Mouse (Mus musculus) neutrophil, adult 5-6 weeks (primary cell): ENCODE data around the gene Maged1. TPM values are rescaled to one million over a fixed set of nuclear protein-coding genes. Genes with fewer than 3 reads are reported as not detected.
"Not testable (repeated sequence)": the region's sequence is repeated elsewhere in the genome, so short reads cannot be mapped to it uniquely, and the experiment has no call there.

Experiments used
- ATAC-seq: fragments of 151-379, 151-347 bp; 2 replicates; pipeline ENCODE4 v1.8.0; 2017; ENCODE audit warnings: mild to moderate bottlenecking, moderate TSS enrichment; ENCODE audit not compliant: insufficient number of reproducible peaks, poor library complexity, low FRiP score, severe bottlenecking; ENCODE audit errors: extremely low read depth
- total RNA-seq: library from RNA; stranded (forward); fragments of 200-1000 nt; gene quantifications from 2 replicates; pipeline ENCODE4 v1.2.3, GENCODE M21; 2017

Gene Maged1
- 0.49 and 0.81 TPM in 2 replicates for total RNA-seq

- no peak for ATAC-seq
Measured at GRCm38 (mm10) chrX:94541918-94542355, at the start of gene Maged1. TSS of gene Maged1 (minus strand) at chrX:94542143.

DNA sequence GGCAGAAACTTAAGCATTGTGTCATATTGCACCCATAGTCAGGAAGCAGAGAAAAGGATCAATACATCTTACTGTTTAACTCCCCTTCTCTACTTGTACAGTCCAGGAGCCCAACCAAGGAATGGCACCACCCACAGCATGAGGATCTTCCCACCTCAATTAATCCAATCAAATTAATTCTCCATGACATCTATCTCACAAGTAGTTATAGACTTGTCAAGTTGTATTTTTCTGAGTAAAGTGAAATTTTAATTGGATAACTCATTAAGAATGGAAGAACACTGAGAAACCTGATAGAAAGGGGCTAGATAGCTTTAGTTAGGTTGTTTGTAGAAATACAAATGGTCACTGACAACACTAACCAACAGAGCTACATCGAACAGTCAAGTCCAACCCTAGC is 38.3 kb upstream of the Maged1 start:
- ATAC-seq: no peak

DNA sequence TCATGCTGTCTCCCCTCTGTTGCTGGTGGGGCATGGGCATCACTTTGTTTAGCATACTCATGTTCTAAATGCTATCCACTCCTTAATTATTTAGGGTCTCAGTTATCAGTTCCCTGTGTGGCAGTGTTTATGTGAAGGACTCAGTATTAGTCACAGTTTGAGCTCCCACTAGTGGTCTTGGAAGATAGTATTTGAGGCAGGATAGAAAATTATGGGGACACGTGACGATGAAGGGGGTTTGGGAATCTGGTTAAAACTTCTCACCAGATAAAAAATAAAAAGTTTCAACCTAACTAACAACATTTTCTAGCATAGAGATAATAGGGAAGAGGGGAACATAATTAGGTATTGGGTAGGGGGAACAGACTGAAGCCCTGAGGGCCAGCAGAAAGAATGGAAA is 22.8 kb upstream of the Maged1 start:
- no peak for ATAC-seq

DNA sequence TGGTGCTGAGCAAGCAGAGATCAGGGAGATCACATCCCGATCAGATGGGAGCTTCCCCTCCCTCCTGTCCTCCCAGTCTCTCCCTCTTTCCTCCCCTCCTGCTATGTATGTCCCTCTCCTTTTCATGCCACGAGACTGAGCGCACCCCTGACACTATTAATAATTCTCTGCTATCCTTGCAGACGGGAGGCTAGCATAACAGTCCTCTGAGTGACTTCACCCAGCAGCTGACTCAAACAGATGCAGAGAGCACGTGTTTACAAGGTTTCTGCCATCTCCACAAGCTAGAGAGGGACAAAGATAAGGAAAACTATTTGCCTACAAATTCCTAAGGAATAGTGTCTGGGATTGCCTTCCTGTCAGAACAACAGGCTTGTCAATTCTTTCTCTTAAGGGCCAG is 20.4 kb upstream of the Maged1 start:
- ATAC-seq: no peak

- no peak for ATAC-seq
Measured at GRCm38 (mm10) chrX:94548227-94548626, 6.3 kb upstream of the Maged1 start.

GRCm38 (mm10) chrX:94545941-94546340 is 4.0 kb upstream of the Maged1 start:
- no peak for ATAC-seq

GRCm38 (mm10) chrX:94544923-94545322 is 3.0 kb upstream of the Maged1 start:
- no peak for ATAC-seq

DNA sequence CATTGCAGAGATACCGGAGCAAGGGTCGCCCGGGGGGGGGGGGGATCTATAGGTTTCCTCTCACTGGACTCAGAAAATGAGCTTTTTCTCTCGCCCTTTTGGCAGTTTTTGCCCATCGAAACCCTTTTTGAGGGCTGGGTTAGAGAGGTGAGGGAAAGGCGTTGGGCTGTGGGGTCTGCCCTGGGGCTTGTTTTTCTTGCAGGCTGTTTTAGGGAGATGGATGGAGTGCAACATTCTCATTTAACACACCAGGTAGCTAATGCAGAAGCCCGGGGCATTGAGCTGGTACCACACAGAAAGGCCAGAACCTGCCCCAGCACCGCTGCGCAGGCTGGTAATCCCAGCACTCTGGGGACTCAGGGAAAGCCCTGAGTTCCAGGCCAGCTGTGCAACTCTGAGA is 593 bp upstream of the Maged1 start:
- no peak for ATAC-seq

- ATAC-seq: no peak
Measured at GRCm38 (mm10) chrX:94541206-94541605, 737 bp downstream of the Maged1 start.

DNA sequence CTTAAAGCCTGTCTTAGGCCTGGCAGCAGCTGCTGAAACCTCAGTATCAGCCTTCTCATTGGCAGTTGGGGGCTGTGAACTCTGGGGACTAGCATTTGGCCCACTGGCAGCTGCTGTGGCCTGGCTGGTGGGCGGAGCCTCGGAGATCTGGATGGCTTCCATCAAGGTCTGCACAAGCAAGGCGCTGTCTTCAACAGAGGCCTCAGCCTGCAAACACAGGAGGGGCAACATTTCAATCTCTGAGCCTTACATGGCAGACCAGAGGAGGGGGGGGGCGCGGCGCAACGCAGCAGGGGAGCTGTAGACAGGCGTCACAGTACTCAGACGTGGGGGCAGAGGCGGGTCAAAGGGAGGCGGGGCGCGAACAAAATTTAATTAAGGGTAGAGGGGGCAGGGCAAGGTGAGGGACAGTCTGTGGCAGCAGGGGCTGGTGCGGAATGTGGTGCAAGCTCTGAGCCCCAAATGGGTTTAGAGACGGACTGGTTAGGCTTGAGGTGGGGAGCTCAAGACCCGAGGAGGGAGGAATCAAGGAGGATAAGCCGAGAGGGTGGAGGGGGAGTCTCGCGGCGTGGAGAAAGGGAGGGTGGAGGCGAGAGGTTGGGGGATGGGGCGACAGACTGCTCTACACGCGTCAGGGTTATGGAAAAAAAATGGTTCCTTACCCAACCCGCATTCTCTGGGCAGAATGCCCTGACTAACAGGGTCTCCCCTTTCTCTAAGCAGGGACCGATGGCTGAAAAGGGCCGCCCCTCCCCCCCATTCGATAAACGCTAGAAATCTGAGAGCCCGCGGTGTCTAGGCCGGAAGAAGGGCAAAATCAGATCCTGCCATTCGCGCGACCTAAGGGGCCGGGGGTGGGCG is 1.4 kb downstream of the Maged1 start:
- ATAC-seq: no peak

DNA sequence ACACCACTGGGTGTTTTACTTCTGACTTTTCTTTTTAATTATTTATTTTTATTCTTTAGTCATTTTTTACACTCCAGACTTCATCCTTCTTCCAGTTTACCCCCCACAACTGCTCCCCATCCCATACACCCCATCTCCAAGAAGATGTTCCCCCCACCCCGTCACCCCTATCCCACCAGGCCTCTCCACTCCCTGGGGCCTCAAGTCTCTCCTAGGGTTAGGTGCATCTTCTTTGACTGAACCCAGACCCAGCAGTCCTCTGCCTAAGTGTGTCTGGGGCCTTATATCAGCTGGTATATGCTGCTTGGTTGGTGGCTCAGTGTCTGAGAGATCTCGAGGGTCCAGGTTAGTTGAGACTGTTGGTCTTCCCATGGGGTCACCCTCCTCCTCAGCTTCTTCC is 7.6 kb downstream of the Maged1 start:
- no peak for ATAC-seq

- no peak for ATAC-seq
Measured at GRCm38 (mm10) chrX:94530301-94530700, 11.6 kb downstream of the Maged1 start.

- ATAC-seq: no peak
Measured at GRCm38 (mm10) chrX:94522166-94522565, 19.8 kb downstream of the Maged1 start.

DNA sequence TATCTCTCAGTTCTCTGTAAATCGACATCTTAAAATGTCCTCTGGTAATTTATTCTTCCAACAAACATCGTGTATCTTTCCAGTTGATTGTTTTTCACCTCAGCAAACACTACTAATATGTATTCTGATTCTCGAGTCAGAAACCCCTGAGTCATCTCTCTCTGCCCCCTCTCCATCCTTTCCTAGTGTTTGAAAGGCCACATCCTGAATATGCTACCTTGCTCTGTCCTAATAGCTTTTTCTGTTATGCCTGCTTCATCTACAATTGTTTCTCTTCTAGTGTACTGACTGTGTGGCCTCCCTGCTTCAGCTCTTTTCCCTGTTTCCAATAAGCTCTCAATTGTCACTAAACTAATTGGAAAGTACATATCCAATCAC is 33.5 kb downstream of the Maged1 start:
- no peak for ATAC-seq

- not testable (repeated sequence) for ATAC-seq
Measured at GRCm38 (mm10) chrX:94507698-94508441, 34.1 kb downstream of the Maged1 start.

GRCm38 (mm10) chrX:94486001-94486792 is 55.7 kb downstream of the Maged1 start:
- ATAC-seq: no peak
